Mouse (Mus musculus) neural tube, embryonic 12.5 days (tissue): ENCODE measurements around the gene Mtmr6. TPM values are rescaled to one million over a fixed set of nuclear protein-coding genes. Genes with fewer than 3 reads are reported as not detected.

Source experiments
- ATAC-seq: fragments of 200-750 bp; cut with Nextera tagmentation; 2 replicates; pipeline ENCODE4 v1.8.0; 2017; ENCODE audit warnings: low read depth, mild to moderate bottlenecking, moderate TSS enrichment, moderate library complexity; ENCODE audit not compliant: low FRiP score
- H3K27ac ChIP-seq: fragments of 300-500 bp; sonication (generic); 2 replicates; pipeline ENCODE4 v1.5.1; 2016
- H3K27me3 ChIP-seq: fragments of 300-500 bp; sonication (generic); replicated peaks from 2 replicates; pipeline ENCODE4 v1.6.1; 2016; ENCODE audit warnings: mild to moderate bottlenecking
- H3K36me3 ChIP-seq: fragments of 300-500 bp; sonication (generic); 2 replicates; pipeline ENCODE4 v1.6.1; 2016; ENCODE audit warnings: mild to moderate bottlenecking
- H3K4me1 ChIP-seq: fragments of 300-500 bp; sonication (generic); 2 replicates; pipeline ENCODE4 v1.6.1; 2016
- H3K4me2 ChIP-seq: fragments of 300-500 bp; sonication (generic); replicated peaks from 2 replicates; pipeline ENCODE4 v1.6.1; 2016; ENCODE audit warnings: mild to moderate bottlenecking
- H3K4me3 ChIP-seq: fragments of 300-500 bp; sonication (generic); 2 replicates; pipeline ENCODE4 v1.5.1; 2016
- H3K9ac ChIP-seq: fragments of 300-500 bp; sonication (generic); 2 replicates; pipeline ENCODE4 v1.6.1; 2016; ENCODE audit warnings: mild to moderate bottlenecking
- H3K9me3 ChIP-seq: fragments of 300-500 bp; sonication (generic); 2 replicates; pipeline ENCODE4 v1.6.1; 2016; ENCODE audit warnings: mild to moderate bottlenecking
- WGBS: fragments of 180-500 bp; shearing (Covaris S2); methylation state at CpG from one replicate; pipeline ENCODE4 v1.1.7; 2016; 5-methylcytosine and 5-hydroxymethylcytosine counted together
- polyA plus RNA-seq: library from polyadenylated mRNA; unstranded; fragments of >200 nt; fragmentation: Nextera tagmentation; extraction: Ambion mirVana; gene quantifications from 2 replicates; pipeline ENCODE4 v1.2.1, GENCODE M21; 2016

Gene Mtmr6
- 54.3 and 59.7 TPM in 2 replicates for polyA plus RNA-seq

GRCm38 (mm10) chr14:60264990-60265876 lies at the start of gene Mtmr6:
Gene Mtmr6, plus strand, starts transcription at chr14:60265228.
- Histone ChIP-seq H3K27ac (0 out of 2 replicates have a peak within 1 kb of the TSS, but pooled peaks have one; percentile 64), H3K9me3 (no peaks in the 10 kb centered on the region), H3K4me2 (peak within 1 kb of the TSS; percentile 74), H3K9ac (peak within 1 kb of the TSS; percentile 78), H3K27me3 (no peaks in the 10 kb centered on the region), H3K4me3 (peak within 1 kb of the TSS; percentile 78), H3K4me1 (peaks cover 8% of the 10 kb centered on the region), H3K36me3 (no peaks in the 10 kb centered on the region)
- ATAC-seq = peak; percentile 98
- WGBS = under 1% methylated on average over 51 of the region's 51 CpGs

DNA sequence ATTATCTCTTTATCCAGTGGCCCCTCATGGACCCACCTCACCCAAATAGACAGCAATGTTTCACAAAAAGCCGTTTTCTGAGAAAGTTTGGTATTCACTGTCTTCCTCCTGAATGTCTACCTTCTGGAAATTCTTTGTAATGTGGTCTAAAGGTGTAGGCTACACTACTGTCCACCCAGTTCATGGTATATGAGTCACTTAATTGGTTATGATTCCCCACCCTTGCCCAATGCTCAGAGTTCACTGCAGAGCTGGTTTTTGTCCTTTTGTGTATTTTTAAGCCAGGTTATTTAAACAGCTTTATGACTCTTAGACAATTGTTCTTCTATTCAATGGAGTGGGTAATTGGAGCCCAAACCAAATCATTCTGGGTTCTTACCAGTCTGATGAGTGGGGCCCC lies 48.9 kb upstream of the Mtmr6 start:
- no peaks in the 10 kb centered on the region for H3K9me3 ChIP-seq
- no peak overlapping the region for H3K4me3 ChIP-seq
- 88% methylated on average over 1 of the region's 1 CpGs for WGBS
- peaks cover 5% of the 10 kb centered on the region; the same call in 1 of the 2 replicates for H3K36me3 ChIP-seq
- no peaks in the 10 kb centered on the region for H3K27me3 ChIP-seq
- no peak overlapping the region for H3K4me2 ChIP-seq
- no peak overlapping the region for H3K27ac ChIP-seq
- H3K4me1 ChIP-seq = no peaks in the 10 kb centered on the region
- no peak overlapping the region for H3K9ac ChIP-seq
- no peak for ATAC-seq

DNA sequence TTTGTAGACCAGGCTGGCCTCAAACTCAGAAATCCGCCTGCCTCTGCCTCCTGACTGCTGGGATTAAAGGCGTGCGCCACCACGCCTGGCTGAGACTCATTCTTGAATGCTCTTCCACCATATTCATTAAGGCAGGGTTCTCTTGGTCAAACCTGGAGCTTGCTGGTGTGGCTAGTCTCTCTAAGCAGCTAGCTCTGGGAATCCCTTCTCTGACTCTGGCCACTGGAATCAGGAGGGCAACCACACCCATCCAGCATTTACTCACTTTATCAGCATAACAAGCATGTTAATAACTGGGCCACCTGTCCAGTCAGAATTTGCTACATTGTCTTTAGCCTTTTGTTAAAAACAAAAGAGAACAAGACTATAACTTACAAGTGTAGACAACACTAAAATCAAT lies 47.4 kb upstream of the Mtmr6 start:
- WGBS = 97% methylated on average over 4 of the region's 4 CpGs
- Histone ChIP-seq H3K9ac (no peak overlapping the region), H3K4me1 (no peaks in the 10 kb centered on the region), H3K36me3 (peaks cover 10% of the 10 kb centered on the region; the same call in 1 of the 2 replicates), H3K9me3 (no peaks in the 10 kb centered on the region), H3K27me3 (no peaks in the 10 kb centered on the region), H3K27ac (no peak overlapping the region), H3K4me3 (no peak overlapping the region), H3K4me2 (no peak overlapping the region)
- ATAC-seq = no peak

DNA sequence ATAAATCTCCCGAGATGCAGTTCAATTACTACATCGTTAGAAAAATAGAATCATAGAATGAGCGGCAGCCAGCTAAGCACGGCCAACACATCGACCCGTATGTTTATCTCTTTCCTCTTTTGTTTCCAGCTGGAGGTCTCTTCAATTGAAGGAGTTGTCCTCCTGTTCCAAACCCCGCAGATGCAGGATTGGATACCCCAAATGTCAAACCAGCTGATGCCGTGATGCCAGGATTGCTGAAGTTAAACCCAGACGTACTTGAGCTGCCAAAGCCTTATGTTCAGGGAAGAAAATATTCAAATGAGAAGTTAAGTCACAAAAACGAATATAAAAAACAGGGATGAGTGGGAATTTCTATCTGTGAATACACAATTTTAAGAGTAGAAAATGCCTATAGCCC lies 45.1 kb upstream of the Mtmr6 start:
- no peak overlapping the region for H3K27ac ChIP-seq
- ATAC-seq = no peak
- no peaks in the 10 kb centered on the region for H3K9me3 ChIP-seq
- no peak overlapping the region for H3K4me3 ChIP-seq
- H3K27me3 ChIP-seq = no peaks in the 10 kb centered on the region
- no peaks in the 10 kb centered on the region for H3K4me1 ChIP-seq
- no peak overlapping the region for H3K9ac ChIP-seq
- H3K36me3 ChIP-seq = peaks cover 10% of the 10 kb centered on the region; the same call in 1 of the 2 replicates
- WGBS = 94% methylated on average over 10 of the region's 10 CpGs
- H3K4me2 ChIP-seq = no peak overlapping the region

DNA sequence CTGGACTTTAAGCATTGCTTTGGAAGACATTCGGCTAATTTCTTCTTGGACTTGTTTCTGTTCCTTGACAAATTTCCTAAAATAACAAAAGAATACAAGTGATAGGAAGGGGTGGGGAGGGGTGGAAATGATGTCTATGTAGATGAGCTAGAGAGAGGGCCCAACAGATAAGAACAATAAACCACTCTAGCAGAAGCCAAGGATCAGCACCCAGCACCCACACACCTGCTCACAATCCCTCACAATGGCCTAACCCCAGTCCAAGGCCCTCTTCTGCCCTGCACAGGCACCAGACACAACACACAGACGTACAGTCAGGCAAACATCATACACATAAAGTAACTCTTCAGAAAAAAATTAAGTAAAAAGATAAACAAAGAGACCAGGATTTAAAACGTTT lies 26.5 kb upstream of the Mtmr6 start:
- H3K36me3 ChIP-seq = peaks cover 53% of the 10 kb centered on the region
- WGBS = 86% methylated on average over 3 of the region's 3 CpGs

GRCm38 (mm10) chr14:60250366-60250765 lies 14.7 kb upstream of the Mtmr6 start:
- Histone ChIP-seq H3K9me3 (no peaks in the 10 kb centered on the region), H3K36me3 (peaks cover under 1% of the 10 kb centered on the region; the same call in 1 of the 2 replicates), H3K27ac (no peak overlapping the region), H3K27me3 (no peaks in the 10 kb centered on the region), H3K4me3 (peak overlapping the region; percentile 91), H3K4me1 (peaks cover 16% of the 10 kb centered on the region), H3K4me2 (peak overlapping the region; percentile 81), H3K9ac (peak overlapping the region; percentile 95)
- no peak for ATAC-seq
- WGBS = 24% methylated on average over 8 of the region's 8 CpGs

More for the DNA sequence above, 26.5 kb upstream of the Mtmr6 start:
- Histone ChIP-seq H3K4me3 (no peak overlapping the region), H3K9me3 (no peaks in the 10 kb centered on the region), H3K27me3 (no peaks in the 10 kb centered on the region), H3K4me1 (no peaks in the 10 kb centered on the region), H3K4me2 (no peak overlapping the region), H3K27ac (no peak overlapping the region), H3K9ac (no peak overlapping the region)
- ATAC-seq = no peak

- H3K4me3 ChIP-seq = peak overlapping the region; percentile 91
- H3K4me2 ChIP-seq = peak overlapping the region; percentile 81
- peak; percentile 74 for ATAC-seq
- H3K4me1 ChIP-seq = peaks cover 16% of the 10 kb centered on the region
- no peaks in the 10 kb centered on the region for H3K27me3 ChIP-seq
- H3K27ac ChIP-seq = peak overlapping the region; percentile 83
- WGBS = under 1% methylated on average over 39 of the region's 39 CpGs
- peak overlapping the region; percentile 95 for H3K9ac ChIP-seq
- H3K9me3 ChIP-seq = no peaks in the 10 kb centered on the region
- no peaks in the 10 kb centered on the region for H3K36me3 ChIP-seq
Observed at GRCm38 (mm10) chr14:60250879-60251278, 14.1 kb upstream of the Mtmr6 start.

- WGBS = under 1% methylated on average over 62 of the region's 62 CpGs
- H3K9me3 ChIP-seq = no peaks in the 10 kb centered on the region
- peak within 1 kb of the TSS; percentile 83 for H3K27ac ChIP-seq
- H3K9ac ChIP-seq = peak within 1 kb of the TSS; percentile 95
- H3K4me3 ChIP-seq = peak within 1 kb of the TSS; percentile 91
- H3K4me2 ChIP-seq = peak within 1 kb of the TSS; percentile 81
- H3K4me1 ChIP-seq = peaks cover 16% of the 10 kb centered on the region
- peak; percentile 100 for ATAC-seq
- no peaks in the 10 kb centered on the region for H3K36me3 ChIP-seq
- H3K27me3 ChIP-seq = no peaks in the 10 kb centered on the region
Observed at GRCm38 (mm10) chr14:60251281-60252003, 13.6 kb upstream of the Mtmr6 start, which contains the start of the genes Nupl1 and Gm49336. Gene Nupl1, minus strand, starts transcription at chr14:60251431. Gene Gm49336, minus strand, starts transcription at chr14:60251507.

GRCm38 (mm10) chr14:60252004-60253000 lies 12.7 kb upstream of the Mtmr6 start:
- ATAC-seq = peak; percentile 39; the same call in 1 of the 2 replicates
- no peaks in the 10 kb centered on the region for H3K36me3 ChIP-seq
- H3K4me1 ChIP-seq = peaks cover 16% of the 10 kb centered on the region
- no peaks in the 10 kb centered on the region for H3K9me3 ChIP-seq
- no peaks in the 10 kb centered on the region for H3K27me3 ChIP-seq
- WGBS = 19% methylated on average over 15 of the region's 15 CpGs
- peak overlapping the region; percentile 67; the same call in 1 of the 2 replicates for H3K27ac ChIP-seq
- peak overlapping the region; percentile 76 for H3K9ac ChIP-seq
- H3K4me3 ChIP-seq = peak overlapping the region; percentile 91
- peak overlapping the region; percentile 81 for H3K4me2 ChIP-seq

DNA sequence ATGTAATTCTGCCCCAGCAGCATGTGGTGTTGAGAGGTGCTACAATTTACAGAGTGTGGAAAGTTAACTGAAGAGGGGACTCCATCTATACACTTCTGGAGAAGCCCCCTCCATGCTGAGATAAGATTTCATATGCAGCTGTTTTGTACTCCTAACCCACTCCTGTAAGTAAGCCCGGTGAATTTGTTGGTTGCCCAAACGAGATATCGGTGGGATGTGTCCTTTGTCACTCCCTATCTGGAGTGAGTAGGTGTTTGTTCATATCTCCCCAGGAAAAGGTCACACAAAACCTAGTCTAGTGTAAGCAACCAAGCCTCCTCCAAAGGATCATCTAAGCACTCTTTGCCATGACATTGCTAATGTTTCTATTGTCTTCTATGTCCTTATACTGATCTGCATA lies 11.6 kb upstream of the Mtmr6 start:
- Histone ChIP-seq H3K4me2 (no peak overlapping the region), H3K36me3 (no peaks in the 10 kb centered on the region), H3K27ac (no peak overlapping the region), H3K9me3 (no peaks in the 10 kb centered on the region), H3K27me3 (no peaks in the 10 kb centered on the region), H3K9ac (no peak overlapping the region), H3K4me3 (no peak overlapping the region), H3K4me1 (peaks cover 16% of the 10 kb centered on the region)
- WGBS = 93% methylated on average over 3 of the region's 3 CpGs
- no peak for ATAC-seq

GRCm38 (mm10) chr14:60254774-60255173 lies 10.3 kb upstream of the Mtmr6 start:
- H3K9ac ChIP-seq = no peak overlapping the region
- no peak overlapping the region for H3K27ac ChIP-seq
- H3K9me3 ChIP-seq = no peaks in the 10 kb centered on the region
- ATAC-seq = no peak
- H3K4me1 ChIP-seq = peaks cover 8% of the 10 kb centered on the region
- H3K36me3 ChIP-seq = no peaks in the 10 kb centered on the region
- H3K4me2 ChIP-seq = no peak overlapping the region
- no peak overlapping the region for H3K4me3 ChIP-seq
- no peaks in the 10 kb centered on the region for H3K27me3 ChIP-seq
